In genomic region chr10:111971929-111972328, GRCm38 (mm10) we compare ENCODE assay signal across 8 mouse cellular contexts. TPM values are rescaled to one million over a fixed set of nuclear protein-coding genes. Genes with fewer than 3 reads are reported as not detected.
DNase-seq lines count a peak whose midpoint lies in the region; ATAC-seq and TF ChIP-seq lines count a peak whose summit lies in the region.

No protein-coding gene starts in this region.

- no peak overlapping the region for H3K4me2 ChIP-seq in forebrain, postnatal 0 days (ENCODE audit: low read depth)
- no peak overlapping the region for H3K4me2 ChIP-seq in midbrain, embryonic 14.5 days (ENCODE audit: low read length)
- peak overlapping the region; percentile 80 for H3K4me2 ChIP-seq in liver, embryonic 12.5 days
- 0 out of 2 replicates have a peak overlapping the region, but pooled peaks have one; percentile 14 for H3K4me2 ChIP-seq in stomach, postnatal 0 days (replicated peaks; ENCODE audit: low read depth)

- no peak for TF ChIP-seq EP300 in stomach, postnatal 0 days (optimal IDR thresholded peaks at IDR 0.05)

- peaks cover 15% of the 10 kb centered on the region for H3K36me3 ChIP-seq in forebrain, embryonic 10.5 days (replicated peaks)
- peaks cover 11% of the 10 kb centered on the region for H3K36me3 ChIP-seq in forebrain, postnatal 0 days (ENCODE audit: insufficient read depth)
- H3K36me3 ChIP-seq in midbrain, embryonic 10.5 days = peaks cover 15% of the 10 kb centered on the region
- peaks cover 9% of the 10 kb centered on the region for H3K36me3 ChIP-seq in midbrain, embryonic 14.5 days (ENCODE audit: control insufficient read depth, insufficient read depth, low read length)
- H3K36me3 ChIP-seq in liver, embryonic 12.5 days = peaks cover 18% of the 10 kb centered on the region
- H3K36me3 ChIP-seq in stomach, postnatal 0 days (ENCODE audit: control insufficient read depth, insufficient read depth, low read length) = no peaks in the 10 kb centered on the region

- peaks cover 13% of the 10 kb centered on the region for H3K4me1 ChIP-seq in forebrain, embryonic 10.5 days
- H3K4me1 ChIP-seq in forebrain, postnatal 0 days (ENCODE audit: insufficient read depth) = peaks cover 7% of the 10 kb centered on the region
- H3K4me1 ChIP-seq in midbrain, embryonic 10.5 days = peaks cover 9% of the 10 kb centered on the region
- H3K4me1 ChIP-seq in midbrain, embryonic 14.5 days (ENCODE audit: control insufficient read depth, insufficient read depth, low read length) = peaks cover 9% of the 10 kb centered on the region
- H3K4me1 ChIP-seq in liver, embryonic 12.5 days = peaks cover 14% of the 10 kb centered on the region
- H3K4me1 ChIP-seq in stomach, postnatal 0 days (replicated peaks; ENCODE audit: control insufficient read depth, insufficient read depth) = 0 out of 2 replicates have a peak, but pooled peaks cover 3% of the 10 kb centered on the region

- H3K27ac ChIP-seq in forebrain, embryonic 10.5 days = no peak overlapping the region
- no peak overlapping the region for H3K27ac ChIP-seq in forebrain, postnatal 0 days (ENCODE audit: low read depth, low read length)
- no peak overlapping the region for H3K27ac ChIP-seq in midbrain, embryonic 10.5 days (replicated peaks)
- H3K27ac ChIP-seq in midbrain, embryonic 14.5 days (replicated peaks; ENCODE audit: low read depth, low read length) = no peak overlapping the region
- no peak overlapping the region for H3K27ac ChIP-seq in liver, embryonic 12.5 days
- no peak overlapping the region for H3K27ac ChIP-seq in stomach, postnatal 0 days (replicated peaks)

- 81% methylated on average over 3 of the region's 3 CpGs for WGBS in forebrain, embryonic 10.5 days
- WGBS in forebrain, postnatal 0 days = 83% methylated on average over 3 of the region's 3 CpGs
- 81% methylated on average over 3 of the region's 3 CpGs for WGBS in midbrain, embryonic 10.5 days
- 84% methylated on average over 3 of the region's 3 CpGs for WGBS in midbrain, embryonic 14.5 days
- WGBS in liver, embryonic 12.5 days (ENCODE audit: insufficient replicate concordance) = 73% methylated on average over 3 of the region's 3 CpGs
- WGBS in stomach, postnatal 0 days = 82% methylated on average over 3 of the region's 3 CpGs

- no peaks in the 10 kb centered on the region for H3K9me3 ChIP-seq in forebrain, embryonic 10.5 days
- H3K9me3 ChIP-seq in forebrain, postnatal 0 days (ENCODE audit: low read length) = no peaks in the 10 kb centered on the region
- H3K9me3 ChIP-seq in midbrain, embryonic 10.5 days (replicated peaks) = no peaks in the 10 kb centered on the region
- H3K9me3 ChIP-seq in midbrain, embryonic 14.5 days (ENCODE audit: control insufficient read depth, low read length) = no peaks in the 10 kb centered on the region
- H3K9me3 ChIP-seq in liver, embryonic 12.5 days (replicated peaks) = no peaks in the 10 kb centered on the region
- H3K9me3 ChIP-seq in stomach, postnatal 0 days (ENCODE audit: control insufficient read depth, low read length) = no peaks in the 10 kb centered on the region

- no peak for TF ChIP-seq CTCF in forebrain, postnatal 0 days (IDR thresholded peaks at IDR 0.05; ENCODE audit: low read depth)
- TF ChIP-seq CTCF in stomach, postnatal 0 days (IDR thresholded peaks at IDR 0.05; ENCODE audit: low read depth) = no peak

- no peak for ATAC-seq in forebrain, postnatal 0 days
- no peak for ATAC-seq in midbrain, embryonic 14.5 days (ENCODE audit: low FRiP score, low TSS enrichment)
- no peak for ATAC-seq in liver, embryonic 12.5 days
- no peak for ATAC-seq in stomach, postnatal 0 days (ENCODE audit: low FRiP score, low TSS enrichment)

- H3K9ac ChIP-seq in forebrain, postnatal 0 days = no peak overlapping the region
- no peak overlapping the region for H3K9ac ChIP-seq in midbrain, embryonic 14.5 days (replicated peaks; ENCODE audit: low read length)
- H3K9ac ChIP-seq in liver, embryonic 12.5 days = no peak overlapping the region
- no peak overlapping the region for H3K9ac ChIP-seq in stomach, postnatal 0 days (ENCODE audit: low read length)

- no peak for DNase-seq in forebrain, embryonic 10.5 days (ENCODE audit: extremely low spot score, low spot score)
- DNase-seq in forebrain, postnatal 0 days = no peak
- DNase-seq in midbrain, embryonic 10.5 days (ENCODE audit: low spot score) = no peak
- DNase-seq in midbrain, embryonic 14.5 days = no peak
- no peak for DNase-seq in stomach, postnatal 0 days (ENCODE audit: low spot score)
- no peak for DNase-seq in frontal cortex, postnatal 36 days (ENCODE audit: low spot score in 2 of 2)
- no peak for DNase-seq in left cerebral cortex, adult 9 months (ENCODE audit: low spot score in 2 of 2)

- H3K4me3 ChIP-seq in forebrain, embryonic 10.5 days = peak overlapping the region; percentile 93; the same call in 1 of the 2 replicates
- no peak overlapping the region for H3K4me3 ChIP-seq in forebrain, postnatal 0 days (ENCODE audit: low read depth, low read length)
- H3K4me3 ChIP-seq in midbrain, embryonic 10.5 days = peak overlapping the region; percentile 94; the same call in 1 of the 2 replicates
- no peak overlapping the region for H3K4me3 ChIP-seq in midbrain, embryonic 14.5 days (replicated peaks; ENCODE audit: low read depth, low read length)
- peak overlapping the region; percentile 85; the same call in 1 of the 2 replicates for H3K4me3 ChIP-seq in liver, embryonic 12.5 days
- no peak overlapping the region for H3K4me3 ChIP-seq in stomach, postnatal 0 days (ENCODE audit: low read depth, low read length)

- H3K27me3 ChIP-seq in forebrain, embryonic 10.5 days (ENCODE audit: poor library complexity, severe bottlenecking) = no peaks in the 10 kb centered on the region
- no peaks in the 10 kb centered on the region for H3K27me3 ChIP-seq in forebrain, postnatal 0 days (ENCODE audit: insufficient read depth, low read length)
- H3K27me3 ChIP-seq in midbrain, embryonic 10.5 days (ENCODE audit: low read depth, poor library complexity, severe bottlenecking) = peaks cover 7% of the 10 kb centered on the region; the same call in 1 of the 2 replicates
- no peaks in the 10 kb centered on the region for H3K27me3 ChIP-seq in midbrain, embryonic 14.5 days (ENCODE audit: control insufficient read depth, insufficient read depth, low read length)
- no peaks in the 10 kb centered on the region; the same call in 1 of the 2 replicates for H3K27me3 ChIP-seq in liver, embryonic 12.5 days (replicated peaks)
- no peaks in the 10 kb centered on the region for H3K27me3 ChIP-seq in stomach, postnatal 0 days (ENCODE audit: control insufficient read depth, insufficient read depth, low read length)

RNA-seq across cellular contexts. Expression of gene Krr1, which starts 0.5 kb away (rescaled TPM):
- polyA plus RNA-seq in forebrain, embryonic 10.5 days (2016; fragmentation: Nextera tagmentation; extraction: Ambion mirVana) = 60.4 and 64.8 TPM in 2 replicates
- total RNA-seq in forebrain, postnatal 0 days (2014; rRNA removed) = 32.5 and 38.2 TPM in 2 replicates
- 30.5 and 30.8 TPM in 2 replicates for polyA plus RNA-seq in forebrain, postnatal 0 days (2015; fragmentation: Nextera tagmentation; extraction: Ambion mirVana)
- 58.8 and 59.9 TPM in 2 replicates for polyA plus RNA-seq in midbrain, embryonic 10.5 days (2016; fragmentation: Nextera tagmentation; extraction: Ambion mirVana)
- polyA plus RNA-seq in midbrain, embryonic 14.5 days (2014; fragmentation: Nextera tagmentation; extraction: Ambion mirVana) = 43.1 and 53.1 TPM in 2 replicates
- 37.1 and 40.0 TPM in 2 replicates for polyA plus RNA-seq in liver, embryonic 12.5 days (2016; fragmentation: Nextera tagmentation; extraction: Ambion mirVana)
- polyA plus RNA-seq in stomach, postnatal 0 days (2015; fragmentation: Nextera tagmentation; extraction: Ambion mirVana) = 17.6 and 18.6 TPM in 2 replicates

RNA-seq across cellular contexts. Expression of gene Glipr1, which starts 30.5 kb away (rescaled TPM):
- polyA plus RNA-seq in forebrain, embryonic 10.5 days (2016; fragmentation: Nextera tagmentation; extraction: Ambion mirVana) = 0.82 and 1.0 TPM in 2 replicates
- total RNA-seq in forebrain, postnatal 0 days (2014; rRNA removed) = 0.48 and 0.85 TPM in 2 replicates
- 1.9 and 2.0 TPM in 2 replicates for polyA plus RNA-seq in forebrain, postnatal 0 days (2015; fragmentation: Nextera tagmentation; extraction: Ambion mirVana)
- 0.77 and 1.2 TPM in 2 replicates for polyA plus RNA-seq in midbrain, embryonic 10.5 days (2016; fragmentation: Nextera tagmentation; extraction: Ambion mirVana)
- 0.42 TPM in 1 of 2 replicates, not detected in the other for polyA plus RNA-seq in midbrain, embryonic 14.5 days (2014; fragmentation: Nextera tagmentation; extraction: Ambion mirVana)
- polyA plus RNA-seq in liver, embryonic 12.5 days (2016; fragmentation: Nextera tagmentation; extraction: Ambion mirVana) = 6.3 and 6.9 TPM in 2 replicates
- polyA plus RNA-seq in stomach, postnatal 0 days (2015; fragmentation: Nextera tagmentation; extraction: Ambion mirVana) = 12.9 and 16.0 TPM in 2 replicates

Comparison
In these comparisons a context has a peak if more than half of its experiments do, and no peak if none do; other contexts are left out.
1. H3K4me3 ChIP-seq: peak in forebrain, embryonic 10.5 days (single experiment), midbrain, embryonic 10.5 days (single experiment) and liver, embryonic 12.5 days (single experiment); none in forebrain, postnatal 0 days (single experiment), midbrain, embryonic 14.5 days (single experiment) and stomach, postnatal 0 days (single experiment).
2. H3K4me2 ChIP-seq: peak in liver, embryonic 12.5 days (single experiment) and stomach, postnatal 0 days (single experiment); none in forebrain, postnatal 0 days (single experiment) and midbrain, embryonic 14.5 days (single experiment).